Mouse (Mus musculus) embryonic facial prominence, embryonic 14.5 days (tissue): ENCODE results near the gene Abca2. TPM values are rescaled to one million over a fixed set of nuclear protein-coding genes. Genes with fewer than 3 reads are reported as not detected.

ENCODE experiments used
- ATAC-seq: fragments of 200-750 bp; cut with Nextera tagmentation; 2 replicates; pipeline ENCODE4 v1.8.0; 2017; ENCODE audit warnings: low read depth, moderate number of reproducible peaks, moderate TSS enrichment
- DNase-seq: peaks from one replicate; pipeline ENCODE4 v3.0.0-alpha.2; 2015; ENCODE audit warnings: low spot score
- H3K27ac ChIP-seq: fragments of 300-500 bp; sonication (generic); replicated peaks from 2 replicates; pipeline ENCODE4 v1.5.1; 2014; ENCODE audit warnings: low read depth, mild to moderate bottlenecking, low read length, moderate library complexity
- H3K27me3 ChIP-seq: fragments of 300-500 bp; sonication (generic); replicated peaks from 2 replicates; pipeline ENCODE4 v1.6.1; 2014; ENCODE audit warnings: low read length; ENCODE audit not compliant: control insufficient read depth, insufficient read depth
- H3K36me3 ChIP-seq: fragments of 300-500 bp; sonication (generic); 2 replicates; pipeline ENCODE4 v1.6.1; 2014; ENCODE audit warnings: low read length, mixed read lengths; ENCODE audit not compliant: control insufficient read depth, insufficient read depth
- H3K4me1 ChIP-seq: fragments of 300-500 bp; sonication (generic); 2 replicates; pipeline ENCODE4 v1.6.1; 2014; ENCODE audit warnings: antibody characterized with exemption, low read length; ENCODE audit not compliant: control insufficient read depth, insufficient read depth
- H3K4me2 ChIP-seq: fragments of 300-500 bp; sonication (generic); 2 replicates; pipeline ENCODE4 v1.6.1; 2014; ENCODE audit warnings: low read depth, mild to moderate bottlenecking, low read length, moderate library complexity, mixed read lengths
- H3K4me3 ChIP-seq: fragments of 300-500 bp; sonication (generic); 2 replicates; pipeline ENCODE4 v1.5.1; 2014; ENCODE audit warnings: low read depth, mild to moderate bottlenecking, low read length
- H3K9ac ChIP-seq: fragments of 300-500 bp; sonication (generic); 2 replicates; pipeline ENCODE4 v1.6.1; 2014; ENCODE audit warnings: low read depth, mild to moderate bottlenecking, low read length, moderate library complexity, mixed read lengths
- H3K9me3 ChIP-seq: fragments of 300-500 bp; sonication (generic); 2 replicates; pipeline ENCODE4 v1.6.1; 2016; ENCODE audit warnings: low read length; ENCODE audit not compliant: control insufficient read depth
- WGBS: fragments of 180-500 bp; shearing (Covaris S2); extraction: QIAGEN DNeasy Blood & Tissue Kit; methylation state at CpG from one replicate; pipeline ENCODE4 v1.1.7; 2014; 5-methylcytosine and 5-hydroxymethylcytosine counted together
- microRNA-seq: library from miRNA; unstranded; fragments of <30 nt; microRNA quantifications from one replicate; pipeline ENCODE4, GENCODE M21; 2016; ENCODE audit warnings: borderline number of aligned reads
- polyA plus RNA-seq: library from polyadenylated mRNA; unstranded; fragments of >200 nt; fragmentation: Nextera tagmentation; extraction: Ambion mirVana; gene quantifications from 2 replicates; pipeline ENCODE4 v1.2.1, GENCODE M21; 2014

Gene Abca2
- polyA plus RNA-seq, 1 experiment from 2014 or later: 6.4 TPM

- no peak for ATAC-seq
- 88% methylated on average over 6 of the region's 6 CpGs for WGBS
Observed at GRCm38 (mm10) chr2:25487965-25488670, 59.6 kb downstream of the Abca2 start.

GRCm38 (mm10) chr2:25488671-25489068, 60.2 kb downstream of the Abca2 start:
- Histone ChIP-seq H3K4me3 (no peak overlapping the region), H3K9ac (no peak overlapping the region), H3K27ac (no peak overlapping the region), H3K4me1 (no peaks in the 10 kb centered on the region), H3K27me3 (no peaks in the 10 kb centered on the region), H3K9me3 (no peaks in the 10 kb centered on the region), H3K36me3 (no peaks in the 10 kb centered on the region), H3K4me2 (no peak overlapping the region)
- no peak for DNase-seq
- 73% methylated on average over 7 of the region's 7 CpGs for WGBS
- ATAC-seq: no peak

More at GRCm38 (mm10) chr2:25487965-25488670, 59.6 kb downstream of the Abca2 start:
- Histone ChIP-seq H3K4me3 (no peak overlapping the region), H3K27me3 (no peaks in the 10 kb centered on the region), H3K4me2 (no peak overlapping the region), H3K36me3 (no peaks in the 10 kb centered on the region), H3K9me3 (no peaks in the 10 kb centered on the region), H3K27ac (no peak overlapping the region), H3K9ac (no peak overlapping the region), H3K4me1 (no peaks in the 10 kb centered on the region)
- no peak for DNase-seq

GRCm38 (mm10) chr2:25492988-25493387, 64.5 kb downstream of the Abca2 start:
- WGBS: 81% methylated on average over 5 of the region's 5 CpGs
- H3K9ac ChIP-seq: no peak overlapping the region
- ATAC-seq: no peak

GRCm38 (mm10) chr2:25493476-25493961, 65.0 kb downstream of the Abca2 start, which contains the start of gene Lcn12:
Gene Lcn12, minus strand, starts transcription at chr2:25493911.
- Histone ChIP-seq H3K27ac (no peak within 1 kb of the TSS), H3K4me3 (no peak within 1 kb of the TSS), H3K9ac (no peak within 1 kb of the TSS), H3K36me3 (no peaks in the 10 kb centered on the region), H3K9me3 (no peaks in the 10 kb centered on the region), H3K4me2 (no peak within 1 kb of the TSS), H3K4me1 (no peaks in the 10 kb centered on the region), H3K27me3 (no peaks in the 10 kb centered on the region)
- ATAC-seq: no peak
- 91% methylated on average over 5 of the region's 5 CpGs for WGBS
- DNase-seq: no peak

More at GRCm38 (mm10) chr2:25492988-25493387, 64.5 kb downstream of the Abca2 start:
- DNase-seq: no peak
- Histone ChIP-seq H3K36me3 (no peaks in the 10 kb centered on the region), H3K4me1 (no peaks in the 10 kb centered on the region), H3K4me2 (no peak overlapping the region), H3K9me3 (no peaks in the 10 kb centered on the region), H3K27me3 (no peaks in the 10 kb centered on the region), H3K4me3 (no peak overlapping the region), H3K27ac (no peak overlapping the region)

GRCm38 (mm10) chr2:25496462-25496861, 68.0 kb downstream of the Abca2 start:
- DNase-seq (peak; percentile 20), ATAC-seq (no peak)
- Histone ChIP-seq H3K27ac (no peak overlapping the region), H3K4me1 (peaks cover 2% of the 10 kb centered on the region), H3K9me3 (no peaks in the 10 kb centered on the region), H3K27me3 (no peaks in the 10 kb centered on the region), H3K36me3 (no peaks in the 10 kb centered on the region), H3K4me3 (no peak overlapping the region), H3K9ac (no peak overlapping the region), H3K4me2 (no peak overlapping the region)
- WGBS: 37% methylated on average over 4 of the region's 4 CpGs

Small RNA genes within 50 kb of the gene (microRNA-seq; reads per million reads assigned to microRNA genes)
- gene Mir3087: not detected

Other genes with a start within 250 kb of the Abca2 start
- gene Nrarp, start 247.9 kb upstream of the Abca2 start, polyA plus RNA-seq: 16.5 and 20.9 TPM in 2 replicates
- 7.5 and 7.8 TPM in 2 replicates for gene Tor4a, start 231.8 kb upstream of the Abca2 start, polyA plus RNA-seq
- 76.8 and 94.4 TPM in 2 replicates for gene Nelfb, start 217.2 kb upstream of the Abca2 start, polyA plus RNA-seq
- not detected in 2 replicates for gene Stpg3, start 214.1 kb upstream of the Abca2 start, polyA plus RNA-seq
- not detected in 2 replicates for gene Fam166a, start 210.0 kb upstream of the Abca2 start, polyA plus RNA-seq
- 429 and 461 TPM in 2 replicates for gene Tubb4b, start 204.0 kb upstream of the Abca2 start, polyA plus RNA-seq
- not detected in 2 replicates for gene Slc34a3, start 194.3 kb upstream of the Abca2 start, polyA plus RNA-seq
- not detected in 2 replicates for gene Rnf224, start 191.9 kb upstream of the Abca2 start, polyA plus RNA-seq
- gene Rnf208, start 186.4 kb upstream of the Abca2 start, polyA plus RNA-seq: 11.8 and 16.3 TPM in 2 replicates
- gene Cysrt1, start 186.3 kb upstream of the Abca2 start, polyA plus RNA-seq: 3.2 and 10.2 TPM in 2 replicates
- 4.5 and 6.1 TPM in 2 replicates for gene AL732309.1, start 181.8 kb upstream of the Abca2 start, polyA plus RNA-seq
- gene Tmem203, start 173.3 kb upstream of the Abca2 start, polyA plus RNA-seq: 16.1 and 16.6 TPM in 2 replicates
- 4.6 and 5.1 TPM in 2 replicates for gene Tprn, start 166.1 kb upstream of the Abca2 start, polyA plus RNA-seq
- 227 and 240 TPM in 2 replicates for gene Ssna1, start 156.3 kb upstream of the Abca2 start, polyA plus RNA-seq
- gene Anapc2, start 156.2 kb upstream of the Abca2 start, polyA plus RNA-seq: 104 and 113 TPM in 2 replicates
- not detected in 2 replicates for gene Tmem210, start 140.6 kb upstream of the Abca2 start, polyA plus RNA-seq
- gene Lrrc26, start 138.8 kb upstream of the Abca2 start, polyA plus RNA-seq: 2.3 and 5.1 TPM in 2 replicates
- 1.7 and 1.8 TPM in 2 replicates for gene Grin1, start 109.5 kb upstream of the Abca2 start, polyA plus RNA-seq
- 74.7 and 75.0 TPM in 2 replicates for gene Man1b1, start 96.4 kb upstream of the Abca2 start, polyA plus RNA-seq
- gene Dpp7, start 72.3 kb upstream of the Abca2 start, polyA plus RNA-seq: 19.7 and 23.8 TPM in 2 replicates
- 20.8 and 20.9 TPM in 2 replicates for gene Uap1l1, start 63.0 kb upstream of the Abca2 start, polyA plus RNA-seq
- 21.4 and 29.3 TPM in 2 replicates for gene Sapcd2, start 56.4 kb upstream of the Abca2 start, polyA plus RNA-seq
- 11.3 and 12.9 TPM in 2 replicates for gene Entpd2, start 32.8 kb upstream of the Abca2 start, polyA plus RNA-seq
- 75.1 TPM in 2 replicates for gene Npdc1, start 29.4 kb upstream of the Abca2 start, polyA plus RNA-seq
- 0.10 and 0.11 TPM in 2 replicates for gene Fut7, start 5.4 kb upstream of the Abca2 start, polyA plus RNA-seq
- 11.2 and 22.7 TPM in 2 replicates for gene Clic3, start 28.1 kb downstream of the Abca2 start, polyA plus RNA-seq
- 39.3 and 41.7 TPM in 2 replicates for gene Paxx, start 32.4 kb downstream of the Abca2 start, polyA plus RNA-seq
- gene Ptgds, start 41.3 kb downstream of the Abca2 start, polyA plus RNA-seq: 156 and 191 TPM in 2 replicates
- gene Lcn12, start 65.2 kb downstream of the Abca2 start, polyA plus RNA-seq: not detected in 2 replicates
- gene Fbxw5, start 72.0 kb downstream of the Abca2 start, polyA plus RNA-seq: 56.9 and 73.6 TPM in 2 replicates
- 5.0 and 5.1 TPM in 2 replicates for gene C8g, start 73.0 kb downstream of the Abca2 start, polyA plus RNA-seq
- gene Traf2, start 118.2 kb downstream of the Abca2 start, polyA plus RNA-seq: 30.0 and 33.9 TPM in 2 replicates
- 312 and 318 TPM in 2 replicates for gene Edf1, start 129.1 kb downstream of the Abca2 start, polyA plus RNA-seq
- gene Mamdc4, start 146.1 kb downstream of the Abca2 start, polyA plus RNA-seq: 1.4 and 1.7 TPM in 2 replicates
- 148 and 160 TPM in 2 replicates for gene Phpt1, start 146.5 kb downstream of the Abca2 start, polyA plus RNA-seq
- gene Ajm1, start 153.1 kb downstream of the Abca2 start, polyA plus RNA-seq: 0.40 and 1.4 TPM in 2 replicates
- gene Rabl6, start 179.8 kb downstream of the Abca2 start, polyA plus RNA-seq: 64.4 and 71.9 TPM in 2 replicates
- 0.33 and 0.41 TPM in 2 replicates for gene Ccdc183, start 189.0 kb downstream of the Abca2 start, polyA plus RNA-seq
- 22.9 and 33.0 TPM in 2 replicates for gene Tmem141, start 193.3 kb downstream of the Abca2 start, polyA plus RNA-seq
- gene Fcna, start 199.3 kb downstream of the Abca2 start, polyA plus RNA-seq: 2.8 and 4.9 TPM in 2 replicates
- gene Lcn8, start 224.4 kb downstream of the Abca2 start, polyA plus RNA-seq: not detected in 2 replicates
- not detected in 2 replicates for gene Lcn5, start 229.2 kb downstream of the Abca2 start, polyA plus RNA-seq
- not detected in 2 replicates for gene Lcn6, start 248.1 kb downstream of the Abca2 start, polyA plus RNA-seq